Mouse (Mus musculus) MEL-GATA-1-ER (cell line): ENCODE results near the gene Mex3a.

Experiments
- DNase-seq: peaks from one replicate; pipeline ENCODE4 v3.0.0-alpha.2; 2012; ENCODE audit warnings: low read depth; ENCODE audit errors: extremely low read depth

Mex3a gene

GRCm38 (mm10) chr3:88527565-88527964 lies 4.6 kb upstream of the Mex3a start:
- no peak for DNase-seq

GRCm38 (mm10) chr3:88528646-88529045 lies 3.5 kb upstream of the Mex3a start:
- DNase-seq: no peak

GRCm38 (mm10) chr3:88529204-88530000 lies 2.8 kb upstream of the Mex3a start:
- no peak for DNase-seq

- no peak for DNase-seq
Observed at GRCm38 (mm10) chr3:88530082-88530864, 1.9 kb upstream of the Mex3a start.

GRCm38 (mm10) chr3:88531348-88532298 lies 572 bp upstream of the Mex3a start:
- DNase-seq: peak; percentile 71

GRCm38 (mm10) chr3:88532689-88533511 lies 705 bp downstream of the Mex3a start:
- DNase-seq: no peak

GRCm38 (mm10) chr3:88533706-88534105 lies 1.5 kb downstream of the Mex3a start:
- DNase-seq: no peak

- DNase-seq: no peak
Observed at GRCm38 (mm10) chr3:88535005-88535404, 2.8 kb downstream of the Mex3a start.

- DNase-seq: no peak
Observed at GRCm38 (mm10) chr3:88535527-88535926, 3.3 kb downstream of the Mex3a start.

GRCm38 (mm10) chr3:88536103-88536930 lies 4.1 kb downstream of the Mex3a start:
- no peak for DNase-seq

GRCm38 (mm10) chr3:88537146-88537545 lies 5.0 kb downstream of the Mex3a start:
- DNase-seq: no peak

- DNase-seq: no peak
Observed at GRCm38 (mm10) chr3:88538271-88539145, 6.3 kb downstream of the Mex3a start.

- DNase-seq: no peak
Observed at GRCm38 (mm10) chr3:88539397-88539796, 7.2 kb downstream of the Mex3a start.

- DNase-seq: no peak
Observed at GRCm38 (mm10) chr3:88540085-88540484, 7.9 kb downstream of the Mex3a start.

GRCm38 (mm10) chr3:88541622-88542401 lies 9.6 kb downstream of the Mex3a start:
- no peak for DNase-seq

GRCm38 (mm10) chr3:88542486-88542885 lies 10.3 kb downstream of the Mex3a start:
- no peak for DNase-seq

- DNase-seq: no peak
Observed at GRCm38 (mm10) chr3:88543174-88543573, 11.0 kb downstream of the Mex3a start.
